8 mouse cellular contexts compared by ENCODE assay signal in the genomic region with DNA sequence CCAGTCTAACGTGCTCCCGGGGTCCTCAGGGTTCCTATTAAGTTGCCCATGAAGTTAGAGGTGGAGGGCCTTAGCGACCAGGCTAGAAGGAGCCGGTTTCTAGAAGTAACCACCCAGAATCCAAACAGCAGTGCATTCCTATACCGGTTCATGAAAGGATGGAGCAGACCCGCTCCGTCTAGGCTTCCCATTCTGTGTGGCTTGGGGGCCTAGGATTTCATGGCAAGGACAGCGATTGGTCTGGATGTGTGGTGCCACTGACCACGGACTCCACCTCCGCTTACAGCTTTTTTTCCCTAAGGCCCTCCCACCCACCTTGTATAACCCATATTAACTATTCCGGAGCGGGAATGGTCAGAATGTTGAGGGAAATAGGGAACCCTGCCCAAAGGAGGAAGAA. TPM values are rescaled to one million over a fixed set of nuclear protein-coding genes. Genes with fewer than 3 reads are reported as not detected.
DNase-seq lines count a peak whose midpoint lies in the region; ATAC-seq lines count a peak whose summit lies in the region.

No protein-coding gene starts in this region.

- no peak overlapping the region; the same call in 1 of the 2 replicates for H3K27ac ChIP-seq in kidney, embryonic 14.5 days (ENCODE audit: low read depth, low read length)
- H3K27ac ChIP-seq in forebrain, embryonic 13.5 days, result peak overlapping the region; percentile 97
- peak overlapping the region; percentile 98 for H3K27ac ChIP-seq in limb, embryonic 10.5 days
- H3K27ac ChIP-seq in midbrain, embryonic 12.5 days (replicated peaks), result peak overlapping the region; percentile 94

- H3K27me3 ChIP-seq in kidney, embryonic 14.5 days (ENCODE audit: control insufficient read depth, insufficient read depth, low read length), result no peaks in the 10 kb centered on the region
- no peaks in the 10 kb centered on the region for H3K27me3 ChIP-seq in forebrain, embryonic 13.5 days
- no peaks in the 10 kb centered on the region for H3K27me3 ChIP-seq in limb, embryonic 10.5 days (ENCODE audit: low read depth, poor library complexity, severe bottlenecking)
- no peaks in the 10 kb centered on the region for H3K27me3 ChIP-seq in midbrain, embryonic 12.5 days

- no peak for DNase-seq in kidney, adult 9 months
- peak; percentile 80 for DNase-seq in adrenal gland, adult 2 months
- DNase-seq in limb, embryonic 10.5 days (ENCODE audit: low spot score), result peak; percentile 48
- no peak for DNase-seq in spleen, postnatal 14 days (ENCODE audit: low spot score in 2 of 2)
- DNase-seq in gastrocnemius, postnatal 10 days, result no peak

- H3K9ac ChIP-seq in kidney, embryonic 14.5 days (ENCODE audit: low read depth, low read length), result peak overlapping the region; percentile 77
- peak overlapping the region; percentile 96 for H3K9ac ChIP-seq in forebrain, embryonic 13.5 days
- H3K9ac ChIP-seq in midbrain, embryonic 12.5 days (replicated peaks), result peak overlapping the region; percentile 97

- H3K9me3 ChIP-seq in kidney, embryonic 14.5 days (ENCODE audit: control insufficient read depth, low read length), result no peaks in the 10 kb centered on the region
- no peaks in the 10 kb centered on the region for H3K9me3 ChIP-seq in forebrain, embryonic 13.5 days (replicated peaks)
- H3K9me3 ChIP-seq in limb, embryonic 10.5 days (replicated peaks), result no peaks in the 10 kb centered on the region
- H3K9me3 ChIP-seq in midbrain, embryonic 12.5 days, result no peaks in the 10 kb centered on the region

- WGBS in kidney, embryonic 14.5 days, result 5% methylated on average over 12 of the region's 12 CpGs
- 2% methylated on average over 12 of the region's 12 CpGs for WGBS in forebrain, embryonic 13.5 days
- WGBS in limb, embryonic 10.5 days, result 21% methylated on average over 12 of the region's 12 CpGs
- WGBS in midbrain, embryonic 12.5 days, result 11% methylated on average over 12 of the region's 12 CpGs

- peak overlapping the region; percentile 69 for H3K4me3 ChIP-seq in kidney, embryonic 14.5 days (ENCODE audit: low read length)
- H3K4me3 ChIP-seq in forebrain, embryonic 13.5 days, result peak overlapping the region; percentile 93
- H3K4me3 ChIP-seq in limb, embryonic 10.5 days, result peak overlapping the region; percentile 87
- peak overlapping the region; percentile 84 for H3K4me3 ChIP-seq in midbrain, embryonic 12.5 days

- peaks cover 8% of the 10 kb centered on the region for H3K4me1 ChIP-seq in kidney, embryonic 14.5 days (ENCODE audit: control insufficient read depth, insufficient read depth, low read length)
- peaks cover 53% of the 10 kb centered on the region for H3K4me1 ChIP-seq in forebrain, embryonic 13.5 days
- peaks cover 34% of the 10 kb centered on the region for H3K4me1 ChIP-seq in limb, embryonic 10.5 days
- peaks cover 34% of the 10 kb centered on the region for H3K4me1 ChIP-seq in midbrain, embryonic 12.5 days

- H3K36me3 ChIP-seq in kidney, embryonic 14.5 days (ENCODE audit: control insufficient read depth, insufficient read depth, low read length), result peaks cover 38% of the 10 kb centered on the region
- peaks cover 42% of the 10 kb centered on the region for H3K36me3 ChIP-seq in forebrain, embryonic 13.5 days (ENCODE audit: poor library complexity, severe bottlenecking)
- H3K36me3 ChIP-seq in limb, embryonic 10.5 days, result peaks cover 46% of the 10 kb centered on the region
- H3K36me3 ChIP-seq in midbrain, embryonic 12.5 days, result peaks cover 43% of the 10 kb centered on the region

- peak; percentile 24 for ATAC-seq in kidney, embryonic 14.5 days (ENCODE audit: low FRiP score, low TSS enrichment)
- 0 out of 2 replicates have a peak, but pooled peaks have one; percentile 16 for ATAC-seq in forebrain, embryonic 13.5 days
- 0 out of 2 replicates have a peak, but pooled peaks have one; percentile 32 for ATAC-seq in midbrain, embryonic 12.5 days (ENCODE audit: low FRiP score, low read depth)

- H3K4me2 ChIP-seq in kidney, embryonic 14.5 days (replicated peaks; ENCODE audit: low read depth, low read length), result peak overlapping the region; percentile 77
- peak overlapping the region; percentile 76 for H3K4me2 ChIP-seq in forebrain, embryonic 13.5 days
- peak overlapping the region; percentile 81 for H3K4me2 ChIP-seq in midbrain, embryonic 12.5 days (replicated peaks)

RNA-seq across cellular contexts. Expression of a gene that starts 1.4 kb away (rescaled TPM):
- 51.3 and 94.3 TPM in 2 replicates for polyA plus RNA-seq in kidney, embryonic 14.5 days (2014; fragmentation: Nextera tagmentation; extraction: Ambion mirVana)
- 1,000 to 10,000 TPM in 1 of 2 experiments, 100 to 1,000 TPM in 1; 745 to 1,239 TPM for total RNA-seq in adrenal gland, adult 2 months (2021)
- 203 and 332 TPM in 2 replicates for polyA plus RNA-seq in adrenal gland, adult 2 months (2012; rRNA removed)
- polyA plus RNA-seq in forebrain, embryonic 13.5 days (2015; fragmentation: Nextera tagmentation; extraction: Ambion mirVana), result 148 and 172 TPM in 2 replicates
- 142 and 155 TPM in 2 replicates for polyA plus RNA-seq in limb, embryonic 10.5 days (2016; fragmentation: Nextera tagmentation; extraction: Ambion mirVana)
- 192 and 201 TPM in 2 replicates for polyA plus RNA-seq in midbrain, embryonic 12.5 days (2016; fragmentation: Nextera tagmentation; extraction: Ambion mirVana)
- 10 to 100 TPM; 27.9 to 28.5 TPM for total RNA-seq in gastrocnemius, postnatal 10 days (2021)

RNA-seq across cellular contexts. Expression of a gene that starts 19.7 kb away (rescaled TPM):
- 467 and 649 TPM in 2 replicates for polyA plus RNA-seq in kidney, embryonic 14.5 days (2014; fragmentation: Nextera tagmentation; extraction: Ambion mirVana)
- total RNA-seq in adrenal gland, adult 2 months (2021), result 100 to 1,000 TPM; 180 to 185 TPM
- polyA plus RNA-seq in adrenal gland, adult 2 months (2012; rRNA removed), result 81.8 and 98.2 TPM in 2 replicates
- 408 and 447 TPM in 2 replicates for polyA plus RNA-seq in forebrain, embryonic 13.5 days (2015; fragmentation: Nextera tagmentation; extraction: Ambion mirVana)
- polyA plus RNA-seq in limb, embryonic 10.5 days (2016; fragmentation: Nextera tagmentation; extraction: Ambion mirVana), result 420 and 432 TPM in 2 replicates
- polyA plus RNA-seq in midbrain, embryonic 12.5 days (2016; fragmentation: Nextera tagmentation; extraction: Ambion mirVana), result 298 and 313 TPM in 2 replicates
- 100 to 1,000 TPM; 118 to 127 TPM for total RNA-seq in gastrocnemius, postnatal 10 days (2021)

RNA-seq across cellular contexts. Expression of a gene that starts 19.9 kb away (rescaled TPM):
- 92.9 and 99.2 TPM in 2 replicates for polyA plus RNA-seq in kidney, embryonic 14.5 days (2014; fragmentation: Nextera tagmentation; extraction: Ambion mirVana)
- total RNA-seq in adrenal gland, adult 2 months (2021), result 10 to 100 TPM in 1 of 2 experiments, 1 to 10 TPM in 1; 8.6 to 10.9 TPM
- polyA plus RNA-seq in adrenal gland, adult 2 months (2012; rRNA removed), result 4.6 and 7.0 TPM in 2 replicates
- polyA plus RNA-seq in forebrain, embryonic 13.5 days (2015; fragmentation: Nextera tagmentation; extraction: Ambion mirVana), result 98.8 and 104 TPM in 2 replicates
- 188 and 204 TPM in 2 replicates for polyA plus RNA-seq in limb, embryonic 10.5 days (2016; fragmentation: Nextera tagmentation; extraction: Ambion mirVana)
- 95.9 and 98.9 TPM in 2 replicates for polyA plus RNA-seq in midbrain, embryonic 12.5 days (2016; fragmentation: Nextera tagmentation; extraction: Ambion mirVana)
- total RNA-seq in gastrocnemius, postnatal 10 days (2021), result 1 to 10 TPM; 8.4 to 9.1 TPM

RNA-seq across cellular contexts. Expression of a gene that starts 56.5 kb away (rescaled TPM):
- polyA plus RNA-seq in kidney, embryonic 14.5 days (2014; fragmentation: Nextera tagmentation; extraction: Ambion mirVana), result 3.9 and 6.4 TPM in 2 replicates
- total RNA-seq in adrenal gland, adult 2 months (2021), result 1 to 10 TPM; 2.3 to 2.7 TPM
- polyA plus RNA-seq in adrenal gland, adult 2 months (2012; rRNA removed), result 2.5 and 3.1 TPM in 2 replicates
- 0.22 and 0.31 TPM in 2 replicates for polyA plus RNA-seq in forebrain, embryonic 13.5 days (2015; fragmentation: Nextera tagmentation; extraction: Ambion mirVana)
- polyA plus RNA-seq in limb, embryonic 10.5 days (2016; fragmentation: Nextera tagmentation; extraction: Ambion mirVana), result 6.8 and 8.4 TPM in 2 replicates
- polyA plus RNA-seq in midbrain, embryonic 12.5 days (2016; fragmentation: Nextera tagmentation; extraction: Ambion mirVana), result 1.1 and 1.5 TPM in 2 replicates
- total RNA-seq in gastrocnemius, postnatal 10 days (2021), result under 1 TPM; 0.09 to 0.14 TPM

Comparison
In these comparisons a context has a peak if more than half of its experiments do, and no peak if none do; other contexts are left out.
1. DNase-seq: peak in adrenal gland, adult 2 months (single experiment) and limb, embryonic 10.5 days (single experiment); none in kidney, adult 9 months (single experiment), spleen, postnatal 14 days (0 of 2) and gastrocnemius, postnatal 10 days (single experiment).
2. RNA of a gene that starts 19.9 kb away (polyA plus RNA-seq): 188 to 204 TPM in limb, embryonic 10.5 days, 92.9 to 99.2 TPM in kidney, embryonic 14.5 days, 95.9 to 98.9 TPM in midbrain, embryonic 12.5 days and 98.8 to 104 TPM in forebrain, embryonic 13.5 days; 4.6 to 7.0 TPM in adrenal gland, adult 2 months; every median in the first group is over 10 times any median in the second.
3. Peak in every context shown above with its lines, with median percentiles within 50 percentile points of each other: ATAC-seq, H3K4me2 ChIP-seq, H3K4me3 ChIP-seq and H3K9ac ChIP-seq.